Mouse (Mus musculus) neural tube, embryonic 11.5 days (tissue): ENCODE measurements around the gene Ppie. TPM values are rescaled to one million over a fixed set of nuclear protein-coding genes. Genes with fewer than 3 reads are reported as not detected.
"Not testable (repeated sequence)": the region's sequence is repeated elsewhere in the genome, so short reads cannot be mapped to it uniquely, and the experiment has no call there.

Experiments
- ATAC-seq: fragments of 200-750 bp; cut with Nextera tagmentation; 2 replicates; pipeline ENCODE4 v1.8.0; 2017; ENCODE audit warnings: moderate number of reproducible peaks, mild to moderate bottlenecking, moderate TSS enrichment, moderate library complexity; ENCODE audit not compliant: insufficient read depth, low FRiP score, low TSS enrichment
- DNase-seq: peaks from one replicate; pipeline ENCODE4 v3.0.0-alpha.2; 2015; ENCODE audit warnings: low spot score
- H3K27ac ChIP-seq: fragments of 300-500 bp; sonication (generic); 2 replicates; pipeline ENCODE4 v1.5.1; 2014; ENCODE audit warnings: low read depth, mild to moderate bottlenecking, low read length
- H3K27me3 ChIP-seq: fragments of 300-500 bp; sonication (generic); 2 replicates; pipeline ENCODE4 v1.6.1; 2014; ENCODE audit warnings: mild to moderate bottlenecking, low read length, mixed read lengths; ENCODE audit not compliant: control insufficient read depth, insufficient read depth
- H3K36me3 ChIP-seq: fragments of 300-500 bp; sonication (generic); 2 replicates; pipeline ENCODE4 v1.6.1; 2014; ENCODE audit warnings: mild to moderate bottlenecking, low read length, moderate library complexity, mixed read lengths; ENCODE audit not compliant: control insufficient read depth, insufficient read depth
- H3K4me1 ChIP-seq: fragments of 300-500 bp; sonication (generic); 2 replicates; pipeline ENCODE4 v1.6.1; 2014; ENCODE audit warnings: low read length, mixed read lengths; ENCODE audit not compliant: control insufficient read depth, insufficient read depth
- H3K4me2 ChIP-seq: fragments of 300-500 bp; sonication (generic); 2 replicates; pipeline ENCODE4 v1.6.1; 2014; ENCODE audit warnings: low read depth, mild to moderate bottlenecking, moderate library complexity
- H3K4me3 ChIP-seq: fragments of 300-500 bp; sonication (generic); 2 replicates; pipeline ENCODE4 v1.5.1; 2014; ENCODE audit warnings: low read depth, low read length
- H3K9ac ChIP-seq: fragments of 300-500 bp; sonication (generic); 2 replicates; pipeline ENCODE4 v1.6.1; 2014; ENCODE audit warnings: mild to moderate bottlenecking, low read length
- H3K9me3 ChIP-seq: fragments of 300-500 bp; sonication (generic); 2 replicates; pipeline ENCODE4 v1.6.1; 2016; ENCODE audit warnings: low read length; ENCODE audit not compliant: control insufficient read depth
- WGBS: fragments of 180-500 bp; shearing (Covaris S2); extraction: QIAGEN DNeasy Blood & Tissue Kit; methylation state at CpG from one replicate; pipeline ENCODE4 v1.1.7; 2014; 5-methylcytosine and 5-hydroxymethylcytosine counted together
- polyA plus RNA-seq: library from polyadenylated mRNA; unstranded; fragments of >200 nt; fragmentation: Nextera tagmentation; extraction: Ambion mirVana; gene quantifications from 2 replicates; pipeline ENCODE4 v1.2.1, GENCODE M21; 2014

Ppie gene
- polyA plus RNA-seq, 1 experiment from 2014 or later, result 103 TPM

- Histone ChIP-seq H3K36me3 (peaks cover 16% of the 10 kb centered on the region), H3K9me3 (no peaks in the 10 kb centered on the region), H3K27ac (no peak overlapping the region), H3K9ac (no peak overlapping the region), H3K4me2 (no peak overlapping the region), H3K4me1 (no peaks in the 10 kb centered on the region), H3K27me3 (no peaks in the 10 kb centered on the region), H3K4me3 (no peak overlapping the region)
- ATAC-seq (no peak), DNase-seq (no peak)
- 95% methylated on average over 7 of the region's 7 CpGs for WGBS
These were observed 13.1 kb downstream of the Ppie start for GRCm38 (mm10) chr4:123126626-123127025.

GRCm38 (mm10) chr4:123121286-123121685 is 18.5 kb downstream of the Ppie start:
- Histone ChIP-seq H3K9ac (no peak overlapping the region), H3K4me3 (no peak overlapping the region), H3K27me3 (no peaks in the 10 kb centered on the region), H3K4me2 (no peak overlapping the region), H3K4me1 (no peaks in the 10 kb centered on the region), H3K36me3 (peaks cover 4% of the 10 kb centered on the region; the same call in 1 of the 2 replicates), H3K9me3 (no peaks in the 10 kb centered on the region), H3K27ac (no peak overlapping the region)
- ATAC-seq (no peak), DNase-seq (no peak)
- 92% methylated on average over 2 of the region's 2 CpGs for WGBS

GRCm38 (mm10) chr4:123116640-123117039 is 23.1 kb downstream of the Ppie start:
- H3K4me3 ChIP-seq, H3K4me1 ChIP-seq, H3K9ac ChIP-seq, DNase-seq, H3K9me3 ChIP-seq, H3K36me3 ChIP-seq, H3K27ac ChIP-seq, ATAC-seq, H3K27me3 ChIP-seq: not testable (repeated sequence)
- H3K4me2 ChIP-seq, result peak overlapping the region; percentile 31
- WGBS, result 17% methylated on average over 23 of the region's 42 CpGs

- Histone ChIP-seq H3K36me3 (no peaks in the 10 kb centered on the region), H3K4me3 (peak within 1 kb of the TSS; percentile 15), H3K9me3 (no peaks in the 10 kb centered on the region), H3K27me3 (no peaks in the 10 kb centered on the region), H3K9ac (no peak within 1 kb of the TSS), H3K4me2 (peak within 1 kb of the TSS; percentile 31), H3K27ac (no peak within 1 kb of the TSS), H3K4me1 (no peaks in the 10 kb centered on the region)
- 0 out of 2 replicates have a peak, but pooled peaks have one; percentile 28 for ATAC-seq
- peak; percentile 30 for DNase-seq
- WGBS, result 8% methylated on average over 22 of the region's 22 CpGs
These were observed 23.7 kb downstream of the Ppie start, which contains the start of gene Oxct2b for GRCm38 (mm10) chr4:123116011-123116410. TSS of gene Oxct2b (plus strand) at chr4:123116266.

GRCm38 (mm10) chr4:123114651-123115050 is 25.1 kb downstream of the Ppie start:
- H3K4me2 ChIP-seq, result not testable (repeated sequence)
- 92% methylated on average over 4 of the region's 4 CpGs for WGBS

GRCm38 (mm10) chr4:123112216-123112764 is 27.5 kb downstream of the Ppie start:
- H3K36me3 ChIP-seq, result no peaks in the 10 kb centered on the region
- H3K27me3 ChIP-seq, result no peaks in the 10 kb centered on the region
- H3K4me2 ChIP-seq, result no peak overlapping the region
- H3K9me3 ChIP-seq, result no peaks in the 10 kb centered on the region
- DNase-seq, result no peak
- no peaks in the 10 kb centered on the region for H3K4me1 ChIP-seq
- H3K9ac ChIP-seq, result no peak overlapping the region
- WGBS, result 78% methylated on average over 8 of the region's 8 CpGs
- no peak overlapping the region for H3K27ac ChIP-seq
- no peak for ATAC-seq
- H3K4me3 ChIP-seq, result no peak overlapping the region

More at GRCm38 (mm10) chr4:123114651-123115050, 25.1 kb downstream of the Ppie start:
- not testable (repeated sequence) for H3K4me1 ChIP-seq, DNase-seq, H3K9ac ChIP-seq, ATAC-seq, H3K9me3 ChIP-seq, H3K4me3 ChIP-seq, H3K27ac ChIP-seq, H3K36me3 ChIP-seq, H3K27me3 ChIP-seq

GRCm38 (mm10) chr4:123111275-123111983 is 28.3 kb downstream of the Ppie start:
- not testable (repeated sequence) for H3K27me3 ChIP-seq, H3K9me3 ChIP-seq, H3K4me1 ChIP-seq, H3K27ac ChIP-seq, ATAC-seq, DNase-seq, H3K36me3 ChIP-seq, H3K4me2 ChIP-seq, H3K9ac ChIP-seq, H3K4me3 ChIP-seq
- WGBS, result 78% methylated on average over 10 of the region's 10 CpGs

- H3K36me3 ChIP-seq, result no peaks in the 10 kb centered on the region
- no peaks in the 10 kb centered on the region for H3K9me3 ChIP-seq
- H3K9ac ChIP-seq, result no peak overlapping the region
- H3K4me3 ChIP-seq, result no peak overlapping the region
- no peaks in the 10 kb centered on the region for H3K4me1 ChIP-seq
- ATAC-seq (no peak), DNase-seq (no peak)
- 90% methylated on average over 4 of the region's 4 CpGs for WGBS
- H3K27me3 ChIP-seq, result peaks cover 7% of the 10 kb centered on the region
- H3K27ac ChIP-seq, result no peak overlapping the region
- H3K4me2 ChIP-seq, result no peak overlapping the region
These were observed 29.0 kb downstream of the Ppie start for GRCm38 (mm10) chr4:123110751-123111150.

- WGBS, result 86% methylated on average over 4 of the region's 5 CpGs
- Histone ChIP-seq H3K27me3 (peaks cover 22% of the 10 kb centered on the region), H3K4me1 (no peaks in the 10 kb centered on the region)
These were observed 31.7 kb downstream of the Ppie start for GRCm38 (mm10) chr4:123108056-123108455.

More at GRCm38 (mm10) chr4:123108056-123108455, 31.7 kb downstream of the Ppie start:
- no peak overlapping the region for H3K4me2 ChIP-seq
- no peak overlapping the region for H3K9ac ChIP-seq
- no peak for DNase-seq
- H3K4me3 ChIP-seq, result no peak overlapping the region
- no peak overlapping the region for H3K27ac ChIP-seq
- no peaks in the 10 kb centered on the region for H3K9me3 ChIP-seq
- H3K36me3 ChIP-seq, result no peaks in the 10 kb centered on the region
- ATAC-seq, result no peak
